Mouse (Mus musculus) CH12.LX (cell line): ENCODE data around the gene Fam89b. TPM values are rescaled to one million over a fixed set of nuclear protein-coding genes. Genes with fewer than 3 reads are reported as not detected.

ENCODE experiments used
- DNase-seq: peaks from one replicate; pipeline ENCODE4 v3.0.0-alpha.2; 2013; ENCODE audit errors: extremely low read depth
- H3K27ac ChIP-seq: 2 replicates; pipeline ENCODE4 v1.5.1; 2012; ENCODE audit warnings: low read depth, mild to moderate bottlenecking, control low read depth, moderate library complexity; ENCODE audit not compliant: insufficient read depth
- H3K27me3 ChIP-seq: replicated peaks from 2 replicates; pipeline ENCODE3; 2012; ENCODE audit warnings: inconsistent platforms
- H3K36me3 ChIP-seq, 2 experiments: replicated peaks in 1 of 2; 2 replicates each; pipeline versions ENCODE3 to v1.6.1; 2012; ENCODE audit warnings: inconsistent platforms in 1 of 2, low read length in 1 of 2, mild to moderate bottlenecking in 1 of 2, mixed read lengths in 1 of 2, moderate library complexity in 1 of 2; ENCODE audit not compliant: control insufficient read depth in 1 of 2, insufficient read depth in 1 of 2
- H3K4me1 ChIP-seq, 2 experiments: 2 replicates each; pipeline ENCODE4 v1.6.1; 2012; ENCODE audit warnings: inconsistent platforms in 1 of 2, moderate library complexity in 1 of 2; ENCODE audit not compliant: insufficient read depth in 2 of 2, control insufficient read depth in 1 of 2
- H3K4me2 ChIP-seq: 2 replicates; pipeline ENCODE4 v1.6.1; 2012; ENCODE audit warnings: low read depth, mild to moderate bottlenecking, control low read depth; ENCODE audit not compliant: poor library complexity, insufficient read depth, severe bottlenecking
- H3K4me3 ChIP-seq, 3 experiments: fragments of 150-350 bp in 1 of 3; sonication (generic) in 1 of 3; replicated peaks in 1 of 3; 2 replicates each; pipeline versions ENCODE3 to v1.5.1; 2011 to 2012; ENCODE audit warnings: low read depth in 2 of 3, low read length in 2 of 3, mild to moderate bottlenecking in 2 of 3, moderate library complexity in 2 of 3, control low read depth in 1 of 3, improper control_type of control experiment in 1 of 3, inconsistent platforms in 1 of 3, mixed read lengths in 1 of 3; ENCODE audit not compliant: poor library complexity in 1 of 3
- H3K79me2 ChIP-seq: replicated peaks from 2 replicates; pipeline ENCODE4 v1.6.1; 2012; ENCODE audit warnings: mild to moderate bottlenecking, moderate library complexity; ENCODE audit not compliant: control insufficient read depth, poor library complexity, insufficient read depth, severe bottlenecking; ENCODE audit errors: extremely low read depth
- H3K9ac ChIP-seq: 2 replicates; pipeline ENCODE4 v1.6.1; 2012; ENCODE audit warnings: low read depth, mild to moderate bottlenecking, control low read depth, moderate library complexity; ENCODE audit not compliant: insufficient read depth
- H3K9me3 ChIP-seq: replicated peaks from 2 replicates; pipeline ENCODE3; 2012; ENCODE audit warnings: low read length, inconsistent platforms, mixed read lengths
- BHLHE40 ChIP-seq: IDR thresholded peaks from 2 replicates; pipeline ENCODE4 v1.6.1; 2011; ENCODE audit warnings: mild to moderate bottlenecking, low read depth, low read length, improper control_type of control experiment
- CHD1 ChIP-seq: IDR thresholded peaks from 2 replicates; pipeline ENCODE4 v1.6.1; 2012; ENCODE audit warnings: low read depth, low read length, improper control_type of control experiment, inconsistent platforms
- CTCF ChIP-seq, 2 experiments: IDR thresholded peaks in 1 of 2; conservative IDR thresholded peaks in 1 of 2; 2 replicates each; pipeline ENCODE4 v1.5.1; 2011 to 2012; ENCODE audit warnings: low read depth in 2 of 2, low read length in 2 of 2, improper control_type of control experiment in 1 of 2, inconsistent platforms in 1 of 2, mild to moderate bottlenecking in 1 of 2, moderate library complexity in 1 of 2
- ELF1 ChIP-seq: IDR thresholded peaks from 2 replicates; pipeline ENCODE4 v1.6.1; 2014; ENCODE audit warnings: low read depth, mild to moderate bottlenecking, inconsistent platforms, low read length, improper control_type of control experiment
- ETS1 ChIP-seq: conservative IDR thresholded peaks from 2 replicates; pipeline ENCODE4 v1.6.1; 2012; ENCODE audit warnings: low read depth, mild to moderate bottlenecking, inconsistent platforms, low read length, improper control_type of control experiment, moderate library complexity
- GABPA ChIP-seq: IDR thresholded peaks from 2 replicates; pipeline ENCODE4 v1.6.1; 2012; ENCODE audit warnings: low read depth, low read length, improper control_type of control experiment, inconsistent platforms; ENCODE audit not compliant: insufficient replicate concordance
- IRF4 ChIP-seq: IDR thresholded peaks from 2 replicates; pipeline ENCODE4 v1.6.1; 2014; ENCODE audit warnings: low read depth, mild to moderate bottlenecking, inconsistent platforms, low read length, improper control_type of control experiment
- JUND ChIP-seq: conservative IDR thresholded peaks from 2 replicates; pipeline ENCODE4 v1.6.1; 2011; ENCODE audit warnings: low read depth, low read length, improper control_type of control experiment
- MXI1 ChIP-seq: IDR thresholded peaks from 2 replicates; pipeline ENCODE4 v1.6.1; 2011; ENCODE audit warnings: mild to moderate bottlenecking, low read depth, low read length, improper control_type of control experiment
- MYC ChIP-seq: IDR thresholded peaks from 2 replicates; pipeline ENCODE4 v1.6.1; 2011; ENCODE audit warnings: low read depth, mild to moderate bottlenecking, improper control_type of control experiment, low read length
- NRF1 ChIP-seq: IDR thresholded peaks from 2 replicates; pipeline ENCODE4 v1.6.1; 2014; ENCODE audit warnings: low read depth, mild to moderate bottlenecking, inconsistent platforms, low read length, improper control_type of control experiment, moderate library complexity
- POLR2AphosphoS2 ChIP-seq: IDR thresholded peaks from 2 replicates; pipeline ENCODE4 v1.6.1; 2011; ENCODE audit warnings: low read depth, low read length, improper control_type of control experiment
- RAD21 ChIP-seq: IDR thresholded peaks from 2 replicates; pipeline ENCODE4 v1.6.1; 2011; ENCODE audit warnings: low read depth, mild to moderate bottlenecking, low read length, improper control_type of control experiment, moderate library complexity
- RCOR1 ChIP-seq: conservative IDR thresholded peaks from 2 replicates; pipeline ENCODE4 v1.6.1; 2012; ENCODE audit warnings: low read depth, mild to moderate bottlenecking, inconsistent platforms, low read length, improper control_type of control experiment
- SMC3 ChIP-seq: IDR thresholded peaks from 2 replicates; pipeline ENCODE4 v1.6.1; 2011; ENCODE audit warnings: low read depth, low read length, improper control_type of control experiment
- USF2 ChIP-seq: conservative IDR thresholded peaks from 2 replicates; pipeline ENCODE4 v1.6.1; 2011; ENCODE audit warnings: low read depth, low read length, improper control_type of control experiment
- ZC3H11A ChIP-seq: IDR thresholded peaks from 2 replicates; pipeline ENCODE4 v1.6.1; 2012; ENCODE audit warnings: low read depth, mild to moderate bottlenecking, inconsistent platforms, low read length, improper control_type of control experiment
- ZMIZ1 ChIP-seq: IDR thresholded peaks from 2 replicates; pipeline ENCODE4 v1.6.1; 2012; ENCODE audit warnings: low read depth, mild to moderate bottlenecking, inconsistent platforms, low read length, improper control_type of control experiment
- ZNF384 ChIP-seq: IDR thresholded peaks from 2 replicates; pipeline ENCODE4 v1.6.1; 2012; ENCODE audit warnings: low read depth, low read length, improper control_type of control experiment, inconsistent platforms
- dilution Hi-C: fragments of 300-500 bp; cut with MboI; formaldehyde crosslinking; loops from 2 replicates; pipeline ENCODE4 v1.14.3; 2020; ENCODE audit warnings: low sequenced_read_pairs; ENCODE audit not compliant: extremely low pct_unique_long_range_greater_than_20kb, extremely low pct_ligation_motif_present
- in situ Hi-C: fragments of 300-500 bp; cut with MboI; formaldehyde crosslinking; loops from 3 replicates; pipeline ENCODE4 v1.14.3; 2019; ENCODE audit warnings: low sequenced_read_pairs, low pct_ligation_motif_present, low pct_unique_long_range_greater_than_20kb, mixed read lengths
- polyA plus RNA-seq: library from polyadenylated mRNA; unstranded; fragments of >175 nt; gene quantifications from 2 replicates; pipeline ENCODE4 v1.2.1, GENCODE M21; 2012; ENCODE audit warnings: low read depth; ENCODE audit not compliant: insufficient read length
- total RNA-seq, 2 experiments: library from RNA; depleted of rRNA; stranded (reverse); fragments of 300-350 nt in 1 of 2; fragments of >200 nt in 1 of 2; gene quantifications; 2 replicates each; pipeline ENCODE4 v1.2.3; 2012 to 2014

Gene Fam89b
- total and polyA plus RNA-seq, 3 experiments = 7.5 to 13.4 (median 9.2) TPM

DNA sequence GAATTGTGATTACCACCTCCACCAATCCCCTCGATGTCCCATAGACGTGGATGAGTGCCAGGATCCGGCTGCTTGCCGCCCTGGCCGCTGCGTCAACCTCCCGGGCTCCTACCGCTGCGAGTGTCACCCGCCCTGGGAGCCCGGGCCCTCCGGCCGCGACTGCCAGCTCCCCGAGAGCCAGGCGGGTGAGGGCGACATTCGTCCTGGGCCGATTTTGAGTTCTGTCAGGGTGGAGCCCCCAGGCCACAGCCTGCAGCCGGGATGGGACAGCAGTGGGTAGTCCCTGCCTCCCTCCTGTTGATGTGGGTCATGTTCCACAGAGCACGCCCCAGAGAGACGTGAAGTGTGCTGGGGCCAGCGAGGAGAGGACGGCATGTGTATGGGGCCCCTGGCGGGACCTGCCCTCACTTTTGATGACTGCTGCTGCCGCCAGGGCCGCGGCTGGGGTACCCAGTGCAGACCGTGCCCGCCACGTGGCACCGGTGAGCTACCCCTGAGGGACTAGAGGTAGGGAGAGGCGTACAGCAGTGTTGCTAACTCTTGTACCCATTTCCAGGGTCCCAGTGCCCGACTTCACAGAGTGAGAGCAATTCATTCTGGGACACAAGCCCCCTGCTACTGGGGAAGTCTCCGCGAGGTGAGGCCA is 27.7 kb upstream of the Fam89b start:
- TF ChIP-seq MYC = no peak
- TF ChIP-seq USF2 = no peak
- no peak for TF ChIP-seq ELF1
- no peak for TF ChIP-seq RAD21
- no peak for TF ChIP-seq RCOR1
- peaks cover 0 to 5% of the 10 kb centered on the region in 2 experiments; a peak in 1 of 4 replicates for H3K4me1 ChIP-seq
- in situ Hi-C loops (no loop called here), dilution Hi-C loops (no loop called here)
- H3K36me3 ChIP-seq = peaks cover 50 to 58% of the 10 kb centered on the region in 2 experiments
- H3K9ac ChIP-seq = no peak overlapping the region
- H3K27ac ChIP-seq = no peak overlapping the region
- H3K4me3 ChIP-seq = no peak overlapping the region
- no peak for DNase-seq
- H3K4me2 ChIP-seq = no peak overlapping the region
- H3K79me2 ChIP-seq = no peaks in the 10 kb centered on the region
- no peaks in the 10 kb centered on the region for H3K9me3 ChIP-seq
- peaks cover 16% of the 10 kb centered on the region for H3K27me3 ChIP-seq

DNA sequence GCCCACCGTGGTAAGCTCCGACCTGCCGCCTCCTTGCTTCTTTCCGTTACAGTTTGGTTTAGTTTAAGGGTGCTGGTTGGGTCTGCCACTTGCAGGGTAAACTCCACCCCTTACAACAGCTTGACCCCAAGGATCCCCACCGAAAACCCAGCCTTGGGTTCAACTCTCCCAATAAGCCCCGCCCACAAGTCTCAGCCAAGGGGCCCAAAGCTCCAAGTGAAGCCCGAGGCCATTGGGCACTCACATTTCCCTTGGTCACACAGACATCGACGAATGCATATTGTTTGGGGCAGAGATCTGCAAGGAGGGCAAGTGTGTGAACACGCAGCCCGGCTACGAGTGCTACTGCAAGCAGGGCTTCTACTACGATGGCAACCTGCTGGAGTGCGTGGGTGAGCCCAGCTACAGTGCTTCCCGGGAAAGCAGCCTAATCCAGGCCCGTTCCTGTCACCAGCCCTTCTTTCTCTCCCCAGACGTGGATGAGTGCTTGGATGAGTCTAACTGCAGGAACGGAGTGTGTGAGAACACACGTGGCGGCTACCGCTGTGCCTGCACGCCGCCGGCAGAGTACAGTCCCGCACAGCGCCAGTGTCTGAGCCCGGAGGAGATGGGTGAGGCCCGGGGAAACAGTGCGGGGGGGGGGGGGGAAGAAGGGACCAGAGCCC is 27.0 kb upstream of the Fam89b start:
- H3K4me3 ChIP-seq = no peak overlapping the region
- no peaks in the 10 kb centered on the region for H3K9me3 ChIP-seq
- H3K9ac ChIP-seq = no peak overlapping the region
- no peak for DNase-seq
- no peak for TF ChIP-seq RCOR1
- no peak for TF ChIP-seq ZMIZ1
- TF ChIP-seq POLR2AphosphoS2 = no peak
- TF ChIP-seq BHLHE40 = no peak
- no peak for TF ChIP-seq ZC3H11A
- no peak for TF ChIP-seq JUND
- no peak for TF ChIP-seq USF2
- TF ChIP-seq MXI1 = no peak
- TF ChIP-seq IRF4 = no peak
- TF ChIP-seq SMC3 = no peak
- no peak for TF ChIP-seq CHD1
- no peak for TF ChIP-seq ZNF384
- TF ChIP-seq GABPA = no peak
- no peak for TF ChIP-seq CTCF (conservative IDR thresholded peaks at IDR 0.05 in 1 of 2, IDR thresholded peaks at IDR 0.05 in 1 of 2; ENCODE audit: low read depth in 2 of 2, low read length in 2 of 2)
- TF ChIP-seq NRF1 = no peak
- no peak for TF ChIP-seq ETS1
- peaks cover 18% of the 10 kb centered on the region for H3K27me3 ChIP-seq
- H3K36me3 ChIP-seq = peaks cover 46 to 51% of the 10 kb centered on the region in 2 experiments
- in situ Hi-C loops = no loop called here
- no peak overlapping the region for H3K27ac ChIP-seq
- H3K79me2 ChIP-seq = no peaks in the 10 kb centered on the region
- H3K4me2 ChIP-seq = no peak overlapping the region
- dilution Hi-C loops = no loop called here
- H3K4me1 ChIP-seq = peaks cover 2 to 11% of the 10 kb centered on the region in 2 experiments; a peak in 1 of 4 replicates
